Mouse (Mus musculus): ENCODE measurements around the gene Ptprb. TPM values are rescaled to one million over a fixed set of nuclear protein-coding genes. Genes with fewer than 3 reads are reported as not detected.

The Ptprb gene
- total and polyA plus RNA-seq, 3 experiments = not detected

GRCm38 (mm10) chr10:116364759-116365158 is 89.4 kb downstream of the Ptprb start:
- Histone ChIP-seq H3K79me2 (ENCODE audit: control insufficient read depth, insufficient read depth, low read length, poor library complexity) (no peaks in the 10 kb centered on the region), H3K27me3 (ENCODE audit: control insufficient read depth in 1 of 2, insufficient read depth in 2 of 2, low read length in 2 of 2) (no peaks in the 10 kb centered on the region), H3K9ac (ENCODE audit: control insufficient read depth, low read depth, low read length, poor library complexity, severe bottlenecking) (no peak overlapping the region), H3K4me1 (ENCODE audit: control insufficient read depth in 1 of 2, insufficient read depth in 2 of 2, low read length in 2 of 2) (no peaks in the 10 kb centered on the region), H3K9me3 (replicated peaks; ENCODE audit: insufficient read depth, low read length) (no peaks in the 10 kb centered on the region), H3K4me3 (ENCODE audit: control insufficient read depth in 1 of 2, insufficient read depth in 1 of 2, low read depth in 2 of 2, low read length in 2 of 2) (no peak overlapping the region), H3K36me3 (ENCODE audit: control insufficient read depth in 1 of 2, insufficient read depth in 2 of 2, low read length in 2 of 2) (no peaks in the 10 kb centered on the region), H3K27ac (ENCODE audit: control insufficient read depth, low read depth, low read length) (no peak overlapping the region)
- TF ChIP-seq TBP (IDR thresholded peaks at IDR 0.05; ENCODE audit: low read depth, low read length) (no peak), EP300 (IDR thresholded peaks at IDR 0.05; ENCODE audit: low read depth in 1 of 2, low read length in 2 of 2) (peak in 1 of 2 experiments; percentile 23; a peak in 1 of 4 replicates), TCF12 (IDR thresholded peaks at IDR 0.05; ENCODE audit: low read depth, low read length) (peak; percentile 47; the same call in 1 of the 2 replicates)
- DNase-seq (ENCODE audit: low read depth, low spot score) = peak; percentile 4

GRCm38 (mm10) chr10:116370991-116371725 is 95.8 kb downstream of the Ptprb start:
- TF ChIP-seq USF1 (IDR thresholded peaks at IDR 0.05; ENCODE audit: low read depth, low read length) = no peak
- no peak for TF ChIP-seq NRF1 (IDR thresholded peaks at IDR 0.05; ENCODE audit: insufficient read depth, low read depth, low read length, poor library complexity, severe bottlenecking)
- no peak for TF ChIP-seq MAX (IDR thresholded peaks at IDR 0.05; ENCODE audit: low read length)
- TF ChIP-seq TCF12 (IDR thresholded peaks at IDR 0.05; ENCODE audit: low read depth, low read length) = no peak
- TF ChIP-seq POLR2AphosphoS2 (IDR thresholded peaks at IDR 0.05; ENCODE audit: low read length) = no peak
- no peak for TF ChIP-seq GABPA (IDR thresholded peaks at IDR 0.05; ENCODE audit: low read depth, low read length)
- H3K9ac ChIP-seq (ENCODE audit: control insufficient read depth, low read depth, low read length, poor library complexity, severe bottlenecking) = no peak overlapping the region
- H3K4me1 ChIP-seq (ENCODE audit: control insufficient read depth in 1 of 2, insufficient read depth in 2 of 2, low read length in 2 of 2) = no peaks in the 10 kb centered on the region
- H3K27ac ChIP-seq (ENCODE audit: control insufficient read depth, low read depth, low read length) = no peak overlapping the region
- no peak for DNase-seq (ENCODE audit: low read depth, low spot score)
- H3K36me3 ChIP-seq (ENCODE audit: control insufficient read depth in 1 of 2, insufficient read depth in 2 of 2, low read length in 2 of 2) = no peaks in the 10 kb centered on the region
- no peak overlapping the region for H3K4me3 ChIP-seq (ENCODE audit: control insufficient read depth in 1 of 2, insufficient read depth in 1 of 2, low read depth in 2 of 2, low read length in 2 of 2)
- H3K27me3 ChIP-seq (ENCODE audit: control insufficient read depth in 1 of 2, insufficient read depth in 2 of 2, low read length in 2 of 2) = no peaks in the 10 kb centered on the region
- H3K79me2 ChIP-seq (ENCODE audit: control insufficient read depth, insufficient read depth, low read length, poor library complexity) = no peaks in the 10 kb centered on the region
- no peaks in the 10 kb centered on the region for H3K9me3 ChIP-seq (replicated peaks; ENCODE audit: insufficient read depth, low read length)

GRCm38 (mm10) chr10:116374111-116374510 is 98.8 kb downstream of the Ptprb start:
- Histone ChIP-seq H3K9ac (ENCODE audit: control insufficient read depth, low read depth, low read length, poor library complexity, severe bottlenecking) (no peak overlapping the region), H3K4me3 (ENCODE audit: control insufficient read depth in 1 of 2, insufficient read depth in 1 of 2, low read depth in 2 of 2, low read length in 2 of 2) (no peak overlapping the region), H3K27ac (ENCODE audit: control insufficient read depth, low read depth, low read length) (no peak overlapping the region), H3K36me3 (ENCODE audit: control insufficient read depth in 1 of 2, insufficient read depth in 2 of 2, low read length in 2 of 2) (no peaks in the 10 kb centered on the region), H3K27me3 (ENCODE audit: control insufficient read depth in 1 of 2, insufficient read depth in 2 of 2, low read length in 2 of 2) (no peaks in the 10 kb centered on the region), H3K9me3 (replicated peaks; ENCODE audit: insufficient read depth, low read length) (no peaks in the 10 kb centered on the region), H3K79me2 (ENCODE audit: control insufficient read depth, insufficient read depth, low read length, poor library complexity) (no peaks in the 10 kb centered on the region), H3K4me1 (ENCODE audit: control insufficient read depth in 1 of 2, insufficient read depth in 2 of 2, low read length in 2 of 2) (no peaks in the 10 kb centered on the region)
- TF ChIP-seq POLR2AphosphoS2 (IDR thresholded peaks at IDR 0.05; ENCODE audit: low read length) (no peak), UBTF (IDR thresholded peaks at IDR 0.05; ENCODE audit: borderline replicate concordance, insufficient read depth, low read depth, low read length) (no peak), CTCF (IDR thresholded peaks at IDR 0.05 in 2 of 3, conservative IDR thresholded peaks at IDR 0.05 in 1 of 3; ENCODE audit: control insufficient read depth in 1 of 3, insufficient read depth in 1 of 3, low read depth in 2 of 3, low read length in 3 of 3, poor library complexity in 1 of 3, severe bottlenecking in 1 of 3) (no peak), MAZ (IDR thresholded peaks at IDR 0.05; ENCODE audit: low read depth, low read length) (no peak), ZC3H11A (IDR thresholded peaks at IDR 0.05; ENCODE audit: low read depth, low read length) (no peak), SIN3A (IDR thresholded peaks at IDR 0.05; ENCODE audit: low read length) (no peak), RAD21 (IDR thresholded peaks at IDR 0.05; ENCODE audit: low read depth, low read length) (no peak), MAFK (IDR thresholded peaks at IDR 0.05; ENCODE audit: borderline replicate concordance, low read depth, low read length) (no peak), JUND (IDR thresholded peaks at IDR 0.05; ENCODE audit: low read depth, low read length) (no peak), SMC3 (IDR thresholded peaks at IDR 0.05; ENCODE audit: low read depth, low read length) (no peak), ZKSCAN1 (IDR thresholded peaks at IDR 0.05; ENCODE audit: low read depth, low read length) (no peak), ELF1 (IDR thresholded peaks at IDR 0.05; ENCODE audit: low read depth, low read length) (no peak), HCFC1 (IDR thresholded peaks at IDR 0.05; ENCODE audit: low read depth, low read length) (no peak), POLR2A (IDR thresholded peaks at IDR 0.05; ENCODE audit: control insufficient read depth in 1 of 2, insufficient read depth in 1 of 2, low read depth in 1 of 2, low read length in 2 of 2, poor library complexity in 1 of 2) (no peak)
- no peak for DNase-seq (ENCODE audit: low read depth, low spot score)
